24 mouse cellular contexts compared by ENCODE assay signal in the genomic region with DNA sequence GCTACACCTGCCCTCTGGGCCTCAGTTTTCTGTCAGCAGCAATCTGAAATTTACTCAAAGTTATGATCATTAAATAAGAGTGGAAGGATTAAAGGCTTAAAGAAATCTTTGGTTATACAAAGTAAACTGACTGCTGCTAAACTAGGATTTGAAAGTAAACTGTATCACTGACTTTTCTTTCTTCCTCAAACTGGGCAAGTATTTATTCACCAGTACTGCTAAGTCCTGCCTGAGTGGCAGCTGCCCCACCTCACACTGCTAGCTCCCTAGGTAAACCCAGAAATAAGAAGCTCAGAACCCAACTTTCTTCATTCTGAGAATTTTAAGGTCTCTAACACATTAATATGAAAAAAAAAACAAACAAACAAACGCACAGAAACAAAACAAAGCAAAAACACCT. TPM values are rescaled to one million over a fixed set of nuclear protein-coding genes. Genes with fewer than 3 reads are reported as not detected.
DNase-seq lines count a peak whose midpoint lies in the region; ATAC-seq and TF ChIP-seq lines count a peak whose summit lies in the region.
"Had no signal": no experiment of that assay in that cellular context is flagged by ENCODE, and none has a peak within 500 bp of the region (broad histone marks: within the 10 kb centered on the region; RNA-seq: fewer than 3 reads in every experiment).

No protein-coding gene starts in this region.

- H3K4me1 ChIP-seq in stomach, embryonic 15.5 days: no peaks in the 10 kb centered on the region
- 0 out of 2 replicates have a peak, but pooled peaks cover 2% of the 10 kb centered on the region for H3K4me1 ChIP-seq in stomach, postnatal 0 days (replicated peaks; ENCODE audit: control insufficient read depth, insufficient read depth)
- H3K4me1 ChIP-seq: embryonic facial prominence, embryonic 10.5 days; embryonic facial prominence, embryonic 12.5 days had no signal

- TF ChIP-seq CTCF in stomach, postnatal 0 days (IDR thresholded peaks at IDR 0.05; ENCODE audit: low read depth): no peak

- no peak overlapping the region; the same call in 1 of the 2 replicates for H3K27ac ChIP-seq in stomach, embryonic 15.5 days
- no peak overlapping the region for H3K27ac ChIP-seq in stomach, postnatal 0 days (replicated peaks)
- H3K27ac ChIP-seq: embryonic facial prominence, embryonic 10.5 days; embryonic facial prominence, embryonic 12.5 days; forebrain, embryonic 13.5 days; forebrain, embryonic 15.5 days had no signal

- DNase-seq in A20 (ENCODE audit: low read depth, low spot score): peak; percentile 28
- DNase-seq in stomach, postnatal 0 days (ENCODE audit: low spot score): no peak
- no peak for DNase-seq in kidney, adult 11 months
- no peak for DNase-seq in layer of hippocampus, adult 8-10 months (ENCODE audit: low spot score in 2 of 2)
- DNase-seq: adrenal gland, adult 8-10 months; adrenal gland, postnatal 14 days; adrenal gland, postnatal 36 days; B cell, adult 2 months; cerebellum, adult 11-12 months; cerebellum, adult 2 months; cerebellum, adult 9-10 months; cerebellum, postnatal 10 days; cerebellum, postnatal 25 days; forebrain, postnatal 0 days had no signal

- no peak for TF ChIP-seq EP300 in stomach, postnatal 0 days (optimal IDR thresholded peaks at IDR 0.05)

- H3K4me2 ChIP-seq in stomach, embryonic 15.5 days: no peak overlapping the region
- no peak overlapping the region for H3K4me2 ChIP-seq in stomach, postnatal 0 days (replicated peaks; ENCODE audit: low read depth)
- H3K4me2 ChIP-seq: embryonic facial prominence, embryonic 12.5 days; forebrain, embryonic 13.5 days; forebrain, embryonic 15.5 days had no signal

- H3K4me3 ChIP-seq in stomach, embryonic 15.5 days (replicated peaks): no peak overlapping the region
- no peak overlapping the region for H3K4me3 ChIP-seq in stomach, postnatal 0 days (ENCODE audit: low read depth, low read length)
- H3K4me3 ChIP-seq: embryonic facial prominence, embryonic 10.5 days; embryonic facial prominence, embryonic 12.5 days; forebrain, embryonic 13.5 days; forebrain, embryonic 15.5 days had no signal

- no peak overlapping the region for H3K9ac ChIP-seq in stomach, embryonic 15.5 days
- H3K9ac ChIP-seq in stomach, postnatal 0 days (ENCODE audit: low read length): no peak overlapping the region
- H3K9ac ChIP-seq: embryonic facial prominence, embryonic 12.5 days; forebrain, embryonic 13.5 days; forebrain, embryonic 15.5 days; forebrain, postnatal 0 days had no signal

- no peaks in the 10 kb centered on the region for H3K9me3 ChIP-seq in stomach, embryonic 15.5 days
- no peaks in the 10 kb centered on the region for H3K9me3 ChIP-seq in stomach, postnatal 0 days (ENCODE audit: control insufficient read depth, low read length)
- H3K9me3 ChIP-seq: embryonic facial prominence, embryonic 10.5 days; embryonic facial prominence, embryonic 12.5 days; forebrain, embryonic 13.5 days; forebrain, embryonic 15.5 days; G1E had no signal

- 71% methylated on average over 1 of the region's 1 CpGs for WGBS in stomach, embryonic 15.5 days
- 59% methylated on average over 1 of the region's 1 CpGs for WGBS in stomach, postnatal 0 days

- ATAC-seq in stomach, embryonic 15.5 days (ENCODE audit: insufficient read depth, low FRiP score, low read depth): peak; percentile 66; the same call in 1 of the 2 replicates
- peak; percentile 53; the same call in 1 of the 2 replicates for ATAC-seq in stomach, postnatal 0 days (ENCODE audit: low FRiP score, low TSS enrichment)
- ATAC-seq: activated CD4-positive, CD25-positive, alpha-beta regulatory T cell, adult 4 months; CD4-positive, CD25-positive, alpha-beta regulatory T cell, adult 4 months; forebrain, embryonic 13.5 days; forebrain, embryonic 15.5 days; forebrain, postnatal 0 days; Patski had no signal

- no peaks in the 10 kb centered on the region for H3K27me3 ChIP-seq in stomach, embryonic 15.5 days (replicated peaks)
- no peaks in the 10 kb centered on the region for H3K27me3 ChIP-seq in stomach, postnatal 0 days (ENCODE audit: control insufficient read depth, insufficient read depth, low read length)
- H3K27me3 ChIP-seq: CH12.LX; embryonic facial prominence, embryonic 12.5 days; forebrain, embryonic 13.5 days; forebrain, embryonic 15.5 days; Patski had no signal

- peaks cover 10% of the 10 kb centered on the region; the same call in 1 of the 2 replicates for H3K36me3 ChIP-seq in stomach, embryonic 15.5 days
- H3K36me3 ChIP-seq in stomach, postnatal 0 days (ENCODE audit: control insufficient read depth, insufficient read depth, low read length): 0 out of 2 replicates have a peak, but pooled peaks cover 4% of the 10 kb centered on the region

RNA-seq across cellular contexts. Expression of a gene that starts 12.8 kb away (rescaled TPM):
- 248 and 307 TPM in 2 replicates for polyA plus RNA-seq in stomach, embryonic 15.5 days (2015; fragmentation: Nextera tagmentation; extraction: Ambion mirVana)
- polyA plus RNA-seq in stomach, postnatal 0 days (2015; fragmentation: Nextera tagmentation; extraction: Ambion mirVana): 115 and 122 TPM in 2 replicates
- total RNA-seq in layer of hippocampus, adult 8-10 months (2022): 100 to 1,000 TPM; 131 to 157 (median 141) TPM

RNA-seq across cellular contexts. Expression of a gene that starts 36.0 kb away (rescaled TPM):
- polyA plus RNA-seq in stomach, embryonic 15.5 days (2015; fragmentation: Nextera tagmentation; extraction: Ambion mirVana): 1.1 and 1.4 TPM in 2 replicates
- polyA plus RNA-seq in stomach, postnatal 0 days (2015; fragmentation: Nextera tagmentation; extraction: Ambion mirVana): 0.19 and 0.27 TPM in 2 replicates
- total RNA-seq in layer of hippocampus, adult 8-10 months (2022): 1 to 10 TPM in 2 of 4 experiments, under 1 TPM in 2; 0.36 to 1.3 (median 0.96) TPM
- total RNA-seq: forebrain, postnatal 0 days had no signal
- polyA plus RNA-seq: G1E had no signal

RNA-seq across cellular contexts. Expression of a gene that starts 44.6 kb away (rescaled TPM):
- polyA plus RNA-seq in stomach, embryonic 15.5 days (2015; fragmentation: Nextera tagmentation; extraction: Ambion mirVana): 59.8 and 70.8 TPM in 2 replicates
- polyA plus RNA-seq in stomach, postnatal 0 days (2015; fragmentation: Nextera tagmentation; extraction: Ambion mirVana): 51.1 and 54.6 TPM in 2 replicates
- 10 to 100 TPM; 73.7 to 87.2 (median 80.7) TPM for total RNA-seq in layer of hippocampus, adult 8-10 months (2022)

RNA-seq across cellular contexts. Expression of a gene that starts 44.9 kb away (rescaled TPM):
- polyA plus RNA-seq in stomach, embryonic 15.5 days (2015; fragmentation: Nextera tagmentation; extraction: Ambion mirVana): 35.5 and 38.1 TPM in 2 replicates
- polyA plus RNA-seq in stomach, postnatal 0 days (2015; fragmentation: Nextera tagmentation; extraction: Ambion mirVana): 23.7 and 27.5 TPM in 2 replicates
- total RNA-seq in layer of hippocampus, adult 8-10 months (2022): 10 to 100 TPM; 51.2 to 62.6 (median 52.6) TPM
